Comparison of ENCODE assay signal across 7 mouse cellular contexts in the genomic region with DNA sequence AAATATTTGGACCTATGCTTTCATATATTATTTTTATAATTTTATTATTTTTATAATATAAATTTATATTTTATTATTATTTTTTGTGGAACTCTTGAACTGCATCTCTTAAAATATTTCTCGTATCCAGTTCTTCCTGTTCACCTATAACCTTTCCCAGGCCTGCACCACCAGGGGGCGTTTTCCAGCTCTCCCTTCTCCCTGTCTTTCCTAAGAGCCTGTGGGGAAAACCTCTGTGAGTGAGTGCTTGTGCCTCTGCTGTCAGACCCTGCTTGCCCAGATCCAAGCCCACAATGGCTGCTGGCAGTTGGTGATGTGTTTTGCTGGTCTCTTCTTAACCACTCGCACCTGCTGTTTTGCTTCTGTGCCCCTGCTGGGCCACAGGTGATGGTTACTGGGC. TPM values are rescaled to one million over a fixed set of nuclear protein-coding genes. Genes with fewer than 3 reads are reported as not detected.
DNase-seq lines count a peak whose midpoint lies in the region; ATAC-seq and TF ChIP-seq lines count a peak whose summit lies in the region.

No protein-coding gene starts in this region.

- TF ChIP-seq CTCF in MEL (IDR thresholded peaks at IDR 0.05 in 2 of 3, conservative IDR thresholded peaks at IDR 0.05 in 1 of 3; ENCODE audit: control insufficient read depth in 1 of 3, insufficient read depth in 1 of 3, low read depth in 2 of 3, low read length in 3 of 3, poor library complexity in 1 of 3, severe bottlenecking in 1 of 3): peak; percentile 62 to 82 (median 75)
- peak; percentile 62; the same call in 1 of the 2 replicates for TF ChIP-seq CTCF in cerebellum, adult 2 months (IDR thresholded peaks at IDR 0.05; ENCODE audit: borderline replicate concordance, insufficient read depth, low read depth, low read length)
- peak; percentile 77 for TF ChIP-seq CTCF in stomach, postnatal 0 days (IDR thresholded peaks at IDR 0.05; ENCODE audit: low read depth)

- 11% methylated on average over 3 of the region's 3 CpGs for WGBS in cerebellum, adult 2 months
- 21% methylated on average over 3 of the region's 3 CpGs for WGBS in midbrain, embryonic 11.5 days
- 15% methylated on average over 3 of the region's 3 CpGs for WGBS in stomach, postnatal 0 days

- TF ChIP-seq POLR2A in MEL (IDR thresholded peaks at IDR 0.05; ENCODE audit: control insufficient read depth in 1 of 2, insufficient read depth in 1 of 2, low read depth in 1 of 2, low read length in 2 of 2, poor library complexity in 1 of 2): no peak
- TF ChIP-seq POLR2A in cerebellum, adult 2 months (IDR thresholded peaks at IDR 0.05; ENCODE audit: borderline replicate concordance, insufficient read depth, low read length): no peak

- H3K27ac ChIP-seq in MEL (ENCODE audit: control insufficient read depth, low read depth, low read length): no peak overlapping the region
- no peak overlapping the region for H3K27ac ChIP-seq in cerebellum, adult 2 months (ENCODE audit: insufficient read depth, low read length)
- no peak overlapping the region for H3K27ac ChIP-seq in midbrain, embryonic 11.5 days (ENCODE audit: low read depth, low read length)
- no peak overlapping the region for H3K27ac ChIP-seq in stomach, postnatal 0 days (replicated peaks)

- no peaks in the 10 kb centered on the region for H3K36me3 ChIP-seq in MEL (ENCODE audit: control insufficient read depth in 1 of 2, insufficient read depth in 2 of 2, low read length in 2 of 2)
- no peaks in the 10 kb centered on the region for H3K36me3 ChIP-seq in midbrain, embryonic 11.5 days (ENCODE audit: control insufficient read depth, insufficient read depth, low read length)
- no peaks in the 10 kb centered on the region for H3K36me3 ChIP-seq in stomach, postnatal 0 days (ENCODE audit: control insufficient read depth, insufficient read depth, low read length)

- H3K27me3 ChIP-seq in MEL (ENCODE audit: control insufficient read depth in 1 of 2, insufficient read depth in 2 of 2, low read length in 2 of 2): peaks cover 0 to 2% of the 10 kb centered on the region in 2 experiments; a peak in 1 of 4 replicates
- H3K27me3 ChIP-seq in cerebellum, adult 2 months (ENCODE audit: control insufficient read depth, insufficient read depth, low read length): no peaks in the 10 kb centered on the region
- H3K27me3 ChIP-seq in midbrain, embryonic 11.5 days (ENCODE audit: control insufficient read depth, insufficient read depth, low read length): no peaks in the 10 kb centered on the region
- H3K27me3 ChIP-seq in stomach, postnatal 0 days (ENCODE audit: control insufficient read depth, insufficient read depth, low read length): no peaks in the 10 kb centered on the region

- TF ChIP-seq RAD21 in MEL (IDR thresholded peaks at IDR 0.05; ENCODE audit: low read depth, low read length): peak; percentile 49

- no peaks in the 10 kb centered on the region for H3K79me2 ChIP-seq in MEL (ENCODE audit: control insufficient read depth, insufficient read depth, low read length, poor library complexity)

- no peaks in the 10 kb centered on the region for H3K9me3 ChIP-seq in MEL (replicated peaks; ENCODE audit: insufficient read depth, low read length)
- H3K9me3 ChIP-seq in midbrain, embryonic 11.5 days (ENCODE audit: control insufficient read depth, low read length): no peaks in the 10 kb centered on the region
- H3K9me3 ChIP-seq in stomach, postnatal 0 days (ENCODE audit: control insufficient read depth, low read length): no peaks in the 10 kb centered on the region

- H3K9ac ChIP-seq in MEL (ENCODE audit: control insufficient read depth, low read depth, low read length, poor library complexity, severe bottlenecking): no peak overlapping the region
- no peak overlapping the region for H3K9ac ChIP-seq in midbrain, embryonic 11.5 days (ENCODE audit: low read length)
- H3K9ac ChIP-seq in stomach, postnatal 0 days (ENCODE audit: low read length): no peak overlapping the region

- H3K4me3 ChIP-seq in MEL (ENCODE audit: control insufficient read depth in 1 of 2, insufficient read depth in 1 of 2, low read depth in 2 of 2, low read length in 2 of 2): no peak overlapping the region
- H3K4me3 ChIP-seq in cerebellum, adult 2 months (replicated peaks; ENCODE audit: insufficient read depth, low read depth, low read length): no peak overlapping the region
- no peak overlapping the region for H3K4me3 ChIP-seq in midbrain, embryonic 11.5 days (ENCODE audit: low read depth, low read length)
- H3K4me3 ChIP-seq in stomach, postnatal 0 days (ENCODE audit: low read depth, low read length): no peak overlapping the region

- ATAC-seq in midbrain, embryonic 11.5 days (ENCODE audit: low FRiP score): 0 out of 2 replicates have a peak, but pooled peaks have one; percentile 61
- ATAC-seq in stomach, postnatal 0 days (ENCODE audit: low FRiP score, low TSS enrichment): 0 out of 2 replicates have a peak, but pooled peaks have one; percentile 60

- no peak overlapping the region for H3K4me2 ChIP-seq in midbrain, embryonic 11.5 days
- no peak overlapping the region for H3K4me2 ChIP-seq in stomach, postnatal 0 days (replicated peaks; ENCODE audit: low read depth)

- DNase-seq in CD8-positive naive resting alpha-beta T cell, adult 2 months (ENCODE audit: low read depth in 2 of 2, low spot score in 2 of 2): peak; percentile 8 to 27
- peak; percentile 69 for DNase-seq in MEL (ENCODE audit: low read depth, low spot score)
- DNase-seq in cerebellum, adult 2 months: peak; percentile 52 to 60
- peak; percentile 78 for DNase-seq in forelimb bud, embryonic 11.5 days (ENCODE audit: low read depth, low spot score)
- DNase-seq in layer of hippocampus, adult 11-12 months (ENCODE audit: low spot score): peak; percentile 71
- peak; percentile 96 for DNase-seq in midbrain, embryonic 11.5 days (ENCODE audit: low spot score, missing footprints)
- peak; percentile 82 for DNase-seq in stomach, postnatal 0 days (ENCODE audit: low spot score)

- no peak for TF ChIP-seq EP300 in MEL (IDR thresholded peaks at IDR 0.05; ENCODE audit: low read depth in 1 of 2, low read length in 2 of 2)
- no peak for TF ChIP-seq EP300 in stomach, postnatal 0 days (optimal IDR thresholded peaks at IDR 0.05)

- H3K4me1 ChIP-seq in MEL (ENCODE audit: control insufficient read depth in 1 of 2, insufficient read depth in 2 of 2, low read length in 2 of 2): peaks cover 0 to 2% of the 10 kb centered on the region in 2 experiments; a peak in 1 of 4 replicates
- no peaks in the 10 kb centered on the region for H3K4me1 ChIP-seq in cerebellum, adult 2 months (ENCODE audit: control insufficient read depth, insufficient read depth, low read length)
- no peaks in the 10 kb centered on the region for H3K4me1 ChIP-seq in midbrain, embryonic 11.5 days (ENCODE audit: control insufficient read depth, insufficient read depth, low read length)
- no peaks in the 10 kb centered on the region for H3K4me1 ChIP-seq in stomach, postnatal 0 days (replicated peaks; ENCODE audit: control insufficient read depth, insufficient read depth)

TF ChIP-seq in MEL, 35 proteins besides CTCF, POLR2A, EP300 and RAD21:
- TF ChIP-seq MYB (IDR thresholded peaks at IDR 0.05; ENCODE audit: low read depth, low read length) (no peak), CHD2 (IDR thresholded peaks at IDR 0.05; ENCODE audit: low read length) (no peak), ELF1 (IDR thresholded peaks at IDR 0.05; ENCODE audit: low read depth, low read length) (0 out of 2 replicates have a peak, but pooled peaks have one; percentile 9), POLR2AphosphoS2 (IDR thresholded peaks at IDR 0.05; ENCODE audit: low read length) (no peak), ZC3H11A (IDR thresholded peaks at IDR 0.05; ENCODE audit: low read depth, low read length) (peak; percentile 40; the same call in 1 of the 2 replicates), SMC3 (IDR thresholded peaks at IDR 0.05; ENCODE audit: low read depth, low read length) (peak; percentile 85), TAL1 (IDR thresholded peaks at IDR 0.05; ENCODE audit: low read length) (no peak)
TF ChIP-seq in MEL: peak in this region for 3.

RNA-seq across cellular contexts. Expression of a gene that starts 53.2 kb away (rescaled TPM):
- 6.6 and 7.8 TPM in 2 replicates for total RNA-seq in MEL (2012; rRNA removed)
- 1 to 10 TPM in 1 of 2 experiments, not detected in 1; 9.1 TPM for polyA plus RNA-seq in MEL (2012; ENCODE audit: insufficient read depth in 1 of 2, insufficient read length in 2 of 2, low read depth in 1 of 2, low replicate concordance in 2 of 2, missing spikeins in 1 of 2)
- 13.9 and 16.1 TPM in 2 replicates for polyA plus RNA-seq in cerebellum, adult 2 months (2012; rRNA removed)
- polyA plus RNA-seq in midbrain, embryonic 11.5 days (2014; fragmentation: Nextera tagmentation; extraction: Ambion mirVana): 1.4 and 1.7 TPM in 2 replicates
- polyA plus RNA-seq in stomach, postnatal 0 days (2015; fragmentation: Nextera tagmentation; extraction: Ambion mirVana): 8.7 and 9.1 TPM in 2 replicates

Comparison
In these comparisons a context has a peak if more than half of its experiments do, and no peak if none do; other contexts are left out.
1. DNase-seq: peak in every context shown above with its lines; median percentile 96 in midbrain, embryonic 11.5 days; 82 in stomach, postnatal 0 days; 78 in forelimb bud, embryonic 11.5 days; 71 in layer of hippocampus, adult 11-12 months; 69 in MEL; 56 in cerebellum, adult 2 months; 18 in CD8-positive naive resting alpha-beta T cell, adult 2 months.